In the genomic region with DNA sequence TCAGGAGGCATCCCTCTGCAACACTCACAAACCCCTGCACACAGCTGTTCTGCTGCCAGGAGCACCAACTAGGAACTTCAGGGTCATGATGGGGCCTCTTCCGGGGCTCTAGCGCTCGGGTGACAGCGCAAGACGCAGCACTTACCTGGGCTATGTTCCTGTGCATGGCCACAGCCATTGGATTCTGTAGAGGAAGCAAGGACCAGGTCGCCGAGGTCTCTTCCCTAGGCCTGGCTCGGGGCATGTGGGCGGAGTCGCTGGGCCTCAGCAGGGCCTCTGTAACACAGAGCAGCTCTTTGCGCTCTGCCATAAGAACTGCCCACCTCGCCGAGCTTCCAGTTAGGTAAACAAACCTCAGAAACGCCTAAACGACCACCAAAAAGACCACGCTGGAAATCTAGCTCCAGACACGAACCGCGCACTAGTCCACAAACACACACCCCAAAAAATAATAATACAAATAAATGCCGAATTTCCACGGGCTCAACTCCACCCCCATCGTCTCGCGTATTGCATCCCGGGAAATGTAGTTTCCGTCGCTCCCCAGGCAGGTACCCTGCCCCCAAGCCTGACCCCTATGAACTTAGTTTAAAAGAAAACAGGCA, we compare ENCODE assay signal across 1 mouse cellular context.
TF ChIP-seq lines count a peak whose summit lies in the region.

TSS of gene Zfp551 (minus strand) at position 507 of the 605 bp plus-strand sequence.

TF ChIP-seq in CH12.LX, 34 proteins besides CTCF, POLR2A, EP300 and RAD21 (continued from another document):
- TF ChIP-seq HCFC1 (IDR thresholded peaks at IDR 0.05; ENCODE audit: low read depth, low read length) (peak; percentile 91), SIN3A (IDR thresholded peaks at IDR 0.05; ENCODE audit: low read length) (0 out of 2 replicates have a peak, but pooled peaks have one; percentile 54), E2F4 (IDR thresholded peaks at IDR 0.05; ENCODE audit: insufficient replicate concordance, low read depth, low read length) (no peak)
